Mouse (Mus musculus): ENCODE measurements around the gene Trat1. TPM values are rescaled to one million over a fixed set of nuclear protein-coding genes. Genes with fewer than 3 reads are reported as not detected.

Gene Trat1
- polyA plus RNA-seq, 1 experiment from 2014 or later = 6.0 TPM

GRCm38 (mm10) chr16:48798285-48798684 lies 26.5 kb upstream of the Trat1 start:
- Histone ChIP-seq H3K4me2 (ENCODE audit: low read depth, low read length) (no peak overlapping the region), H3K27me3 (ENCODE audit: control insufficient read depth, insufficient read depth, low read length) (no peaks in the 10 kb centered on the region), H3K4me1 (ENCODE audit: control insufficient read depth, insufficient read depth, low read length) (no peaks in the 10 kb centered on the region), H3K9ac (ENCODE audit: low read length) (no peak overlapping the region), H3K36me3 (ENCODE audit: control insufficient read depth, insufficient read depth) (no peaks in the 10 kb centered on the region), H3K4me3 (ENCODE audit: low read length) (no peak overlapping the region), H3K27ac (ENCODE audit: low read length) (no peak overlapping the region), H3K9me3 (replicated peaks; ENCODE audit: control insufficient read depth, low read length) (no peaks in the 10 kb centered on the region)
- ATAC-seq (replicated peaks; ENCODE audit: extremely low read depth, insufficient read depth, low FRiP score) = no peak
- WGBS = 23% methylated on average over 3 of the region's 3 CpGs

DNA sequence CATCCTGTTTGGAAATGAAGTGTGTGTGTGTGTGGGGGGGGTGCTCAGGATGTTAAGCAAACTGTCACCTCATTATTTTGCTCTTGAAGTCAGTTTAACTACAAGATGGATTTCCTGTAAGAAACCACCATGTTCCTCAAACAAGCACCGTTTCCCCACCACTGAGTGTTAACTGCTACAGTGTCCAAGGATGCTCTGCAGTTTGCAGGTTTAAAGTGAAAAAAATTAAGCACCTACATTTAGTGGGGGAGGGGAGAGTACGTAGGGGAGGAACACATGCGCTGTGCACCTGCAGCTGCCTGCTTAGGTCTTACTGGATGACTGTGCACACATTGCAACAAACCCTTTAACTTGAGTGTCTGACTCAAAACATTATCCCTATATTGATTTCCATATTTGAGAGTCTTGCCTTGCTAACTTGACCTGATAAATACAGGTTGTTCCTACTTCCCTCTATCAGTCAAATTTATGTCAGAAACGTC lies 16.9 kb upstream of the Trat1 start:
- H3K4me1 ChIP-seq (ENCODE audit: control insufficient read depth, insufficient read depth, low read length) = no peaks in the 10 kb centered on the region
- H3K36me3 ChIP-seq (ENCODE audit: control insufficient read depth, insufficient read depth) = no peaks in the 10 kb centered on the region
- H3K4me2 ChIP-seq (ENCODE audit: low read depth, low read length) = no peak overlapping the region
- peak; percentile 81 for ATAC-seq (replicated peaks; ENCODE audit: extremely low read depth, insufficient read depth, low FRiP score)
- H3K27ac ChIP-seq (ENCODE audit: low read length) = no peak overlapping the region; the same call in 1 of the 2 replicates
- no peak overlapping the region for H3K4me3 ChIP-seq (ENCODE audit: low read length)
- no peak overlapping the region for H3K9ac ChIP-seq (ENCODE audit: low read length)
- no peaks in the 10 kb centered on the region for H3K27me3 ChIP-seq (ENCODE audit: control insufficient read depth, insufficient read depth, low read length)
- H3K9me3 ChIP-seq (replicated peaks; ENCODE audit: control insufficient read depth, low read length) = no peaks in the 10 kb centered on the region
- 53% methylated on average over 4 of the region's 4 CpGs for WGBS

DNA sequence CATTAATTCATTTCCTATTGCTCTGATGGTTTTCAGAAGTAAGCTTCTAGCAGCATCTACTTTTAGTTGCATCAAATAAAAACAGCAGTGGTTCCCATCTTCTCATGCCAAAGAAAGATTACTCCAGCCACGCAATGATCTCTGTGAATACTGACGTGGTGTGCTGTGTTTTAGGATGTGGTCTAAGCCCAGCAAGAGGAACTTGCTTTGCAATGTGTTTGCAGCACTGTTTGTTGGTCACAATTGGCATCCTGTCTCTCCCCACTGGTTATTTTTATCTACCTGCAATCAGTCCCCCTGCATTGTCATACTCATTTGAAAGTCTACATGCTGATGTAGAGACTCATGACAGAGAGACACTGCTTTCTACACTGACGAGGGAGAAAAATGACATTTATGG lies 14.4 kb upstream of the Trat1 start:
- no peak overlapping the region for H3K27ac ChIP-seq (ENCODE audit: low read length)
- no peaks in the 10 kb centered on the region for H3K4me1 ChIP-seq (ENCODE audit: control insufficient read depth, insufficient read depth, low read length)
- no peak for ATAC-seq (replicated peaks; ENCODE audit: extremely low read depth, insufficient read depth, low FRiP score)
- H3K4me2 ChIP-seq (ENCODE audit: low read depth, low read length) = no peak overlapping the region
- no peaks in the 10 kb centered on the region for H3K36me3 ChIP-seq (ENCODE audit: control insufficient read depth, insufficient read depth)
- no peak overlapping the region for H3K4me3 ChIP-seq (ENCODE audit: low read length)
- no peaks in the 10 kb centered on the region for H3K27me3 ChIP-seq (ENCODE audit: control insufficient read depth, insufficient read depth, low read length)
- no peaks in the 10 kb centered on the region for H3K9me3 ChIP-seq (replicated peaks; ENCODE audit: control insufficient read depth, low read length)
- 66% methylated on average over 3 of the region's 3 CpGs for WGBS
- H3K9ac ChIP-seq (ENCODE audit: low read length) = no peak overlapping the region

- Histone ChIP-seq H3K4me3 (ENCODE audit: low read length) (no peak overlapping the region), H3K4me2 (ENCODE audit: low read depth, low read length) (no peak overlapping the region), H3K9ac (ENCODE audit: low read length) (no peak overlapping the region), H3K36me3 (ENCODE audit: control insufficient read depth, insufficient read depth) (no peaks in the 10 kb centered on the region), H3K27me3 (ENCODE audit: control insufficient read depth, insufficient read depth, low read length) (no peaks in the 10 kb centered on the region), H3K4me1 (ENCODE audit: control insufficient read depth, insufficient read depth, low read length) (no peaks in the 10 kb centered on the region), H3K9me3 (replicated peaks; ENCODE audit: control insufficient read depth, low read length) (no peaks in the 10 kb centered on the region), H3K27ac (ENCODE audit: low read length) (no peak overlapping the region)
- no peak for ATAC-seq (replicated peaks; ENCODE audit: extremely low read depth, insufficient read depth, low FRiP score)
- WGBS = 65% methylated on average over 2 of the region's 2 CpGs
Observed at GRCm38 (mm10) chr16:48777254-48777653, 5.4 kb upstream of the Trat1 start.

GRCm38 (mm10) chr16:48769183-48769582 lies 2.6 kb downstream of the Trat1 start:
- no peak for ATAC-seq (replicated peaks; ENCODE audit: extremely low read depth, insufficient read depth, low FRiP score)

GRCm38 (mm10) chr16:48760643-48761481 lies 11.0 kb downstream of the Trat1 start:
- peaks cover 10% of the 10 kb centered on the region for H3K4me1 ChIP-seq (ENCODE audit: control insufficient read depth, insufficient read depth, low read length)
- 56% methylated on average over 17 of the region's 17 CpGs for WGBS

More at GRCm38 (mm10) chr16:48769183-48769582, 2.6 kb downstream of the Trat1 start:
- WGBS = 87% methylated on average over 3 of the region's 3 CpGs
- H3K27ac ChIP-seq (ENCODE audit: low read length) = no peak overlapping the region
- H3K4me3 ChIP-seq (ENCODE audit: low read length) = no peak overlapping the region
- H3K4me1 ChIP-seq (ENCODE audit: control insufficient read depth, insufficient read depth, low read length) = no peaks in the 10 kb centered on the region
- H3K9ac ChIP-seq (ENCODE audit: low read length) = no peak overlapping the region
- no peak overlapping the region for H3K4me2 ChIP-seq (ENCODE audit: low read depth, low read length)
- no peaks in the 10 kb centered on the region for H3K27me3 ChIP-seq (ENCODE audit: control insufficient read depth, insufficient read depth, low read length)
- H3K9me3 ChIP-seq (replicated peaks; ENCODE audit: control insufficient read depth, low read length) = no peaks in the 10 kb centered on the region
- no peaks in the 10 kb centered on the region for H3K36me3 ChIP-seq (ENCODE audit: control insufficient read depth, insufficient read depth)

GRCm38 (mm10) chr16:48750145-48750827 lies 21.5 kb downstream of the Trat1 start:
- Histone ChIP-seq H3K9ac (ENCODE audit: low read length) (peak overlapping the region; percentile 40; the same call in 1 of the 2 replicates), H3K4me2 (ENCODE audit: low read depth, low read length) (peak overlapping the region; percentile 58), H3K27me3 (ENCODE audit: control insufficient read depth, insufficient read depth, low read length) (no peaks in the 10 kb centered on the region), H3K4me3 (ENCODE audit: low read length) (peak overlapping the region; percentile 29), H3K9me3 (replicated peaks; ENCODE audit: control insufficient read depth, low read length) (no peaks in the 10 kb centered on the region), H3K4me1 (ENCODE audit: control insufficient read depth, insufficient read depth, low read length) (no peaks in the 10 kb centered on the region), H3K27ac (ENCODE audit: low read length) (no peak overlapping the region), H3K36me3 (ENCODE audit: control insufficient read depth, insufficient read depth) (no peaks in the 10 kb centered on the region)
- no peak for ATAC-seq (replicated peaks; ENCODE audit: extremely low read depth, insufficient read depth, low FRiP score)
- WGBS = 14% methylated on average over 26 of the region's 26 CpGs

More at GRCm38 (mm10) chr16:48760643-48761481, 11.0 kb downstream of the Trat1 start:
- no peak for ATAC-seq (replicated peaks; ENCODE audit: extremely low read depth, insufficient read depth, low FRiP score)
- Histone ChIP-seq H3K9ac (ENCODE audit: low read length) (no peak overlapping the region), H3K27ac (ENCODE audit: low read length) (no peak overlapping the region), H3K36me3 (ENCODE audit: control insufficient read depth, insufficient read depth) (no peaks in the 10 kb centered on the region), H3K27me3 (ENCODE audit: control insufficient read depth, insufficient read depth, low read length) (no peaks in the 10 kb centered on the region), H3K4me3 (ENCODE audit: low read length) (no peak overlapping the region), H3K4me2 (ENCODE audit: low read depth, low read length) (no peak overlapping the region), H3K9me3 (replicated peaks; ENCODE audit: control insufficient read depth, low read length) (no peaks in the 10 kb centered on the region)

- H3K4me1 ChIP-seq (ENCODE audit: control insufficient read depth, insufficient read depth, low read length) = no peaks in the 10 kb centered on the region
- WGBS = 64% methylated on average over 2 of the region's 2 CpGs
- no peak for ATAC-seq (replicated peaks; ENCODE audit: extremely low read depth, insufficient read depth, low FRiP score)
- H3K4me3 ChIP-seq (ENCODE audit: low read length) = no peak overlapping the region
- H3K4me2 ChIP-seq (ENCODE audit: low read depth, low read length) = no peak overlapping the region
- H3K27me3 ChIP-seq (ENCODE audit: control insufficient read depth, insufficient read depth, low read length) = no peaks in the 10 kb centered on the region
- no peaks in the 10 kb centered on the region for H3K36me3 ChIP-seq (ENCODE audit: control insufficient read depth, insufficient read depth)
- H3K27ac ChIP-seq (ENCODE audit: low read length) = no peak overlapping the region
- H3K9me3 ChIP-seq (replicated peaks; ENCODE audit: control insufficient read depth, low read length) = no peaks in the 10 kb centered on the region
- no peak overlapping the region for H3K9ac ChIP-seq (ENCODE audit: low read length)
Observed at GRCm38 (mm10) chr16:48745418-48745817, 26.4 kb downstream of the Trat1 start.

DNA sequence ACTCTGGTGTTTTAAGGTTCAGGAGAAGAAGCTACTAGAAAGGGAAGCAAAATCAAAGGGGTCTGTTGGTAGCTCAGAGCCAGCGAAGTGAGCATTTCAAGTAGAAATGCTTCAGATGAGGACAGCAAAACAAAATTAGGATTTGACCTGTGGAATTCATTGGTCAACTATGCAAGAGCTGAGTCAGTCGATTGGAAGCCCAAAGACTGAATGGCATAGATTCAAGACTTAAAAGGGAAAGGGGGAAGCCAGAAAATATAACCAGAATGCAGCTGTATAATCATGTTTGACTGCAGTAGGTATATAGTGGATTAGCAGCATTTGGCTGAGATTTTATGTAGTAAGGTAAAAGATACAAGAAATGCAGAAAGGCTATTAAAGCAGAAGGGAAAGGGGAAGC lies 26.8 kb downstream of the Trat1 start:
- 79% methylated on average over 2 of the region's 2 CpGs for WGBS
- no peak for ATAC-seq (replicated peaks; ENCODE audit: extremely low read depth, insufficient read depth, low FRiP score)
- no peaks in the 10 kb centered on the region for H3K27me3 ChIP-seq (ENCODE audit: control insufficient read depth, insufficient read depth, low read length)
- H3K9ac ChIP-seq (ENCODE audit: low read length) = no peak overlapping the region
- no peaks in the 10 kb centered on the region for H3K4me1 ChIP-seq (ENCODE audit: control insufficient read depth, insufficient read depth, low read length)
- H3K4me2 ChIP-seq (ENCODE audit: low read depth, low read length) = no peak overlapping the region
- no peaks in the 10 kb centered on the region for H3K36me3 ChIP-seq (ENCODE audit: control insufficient read depth, insufficient read depth)
- no peaks in the 10 kb centered on the region for H3K9me3 ChIP-seq (replicated peaks; ENCODE audit: control insufficient read depth, low read length)
- H3K27ac ChIP-seq (ENCODE audit: low read length) = no peak overlapping the region
- no peak overlapping the region for H3K4me3 ChIP-seq (ENCODE audit: low read length)
